Mouse (Mus musculus) B cell, adult (primary cell): Measurements from ENCODE around the gene Podxl. TPM values are rescaled to one million over a fixed set of nuclear protein-coding genes. Genes with fewer than 3 reads are reported as not detected.

Experiments
- total RNA-seq: library from RNA; stranded (reverse); gene quantifications from 4 replicates; pipeline ENCODE4 v1.2.4, GENCODE M21; 2023; ENCODE audit not compliant: inconsistent age

The Podxl gene
- 0.09 TPM in 2 of 4 replicates, not detected in the others for total RNA-seq

DNA sequence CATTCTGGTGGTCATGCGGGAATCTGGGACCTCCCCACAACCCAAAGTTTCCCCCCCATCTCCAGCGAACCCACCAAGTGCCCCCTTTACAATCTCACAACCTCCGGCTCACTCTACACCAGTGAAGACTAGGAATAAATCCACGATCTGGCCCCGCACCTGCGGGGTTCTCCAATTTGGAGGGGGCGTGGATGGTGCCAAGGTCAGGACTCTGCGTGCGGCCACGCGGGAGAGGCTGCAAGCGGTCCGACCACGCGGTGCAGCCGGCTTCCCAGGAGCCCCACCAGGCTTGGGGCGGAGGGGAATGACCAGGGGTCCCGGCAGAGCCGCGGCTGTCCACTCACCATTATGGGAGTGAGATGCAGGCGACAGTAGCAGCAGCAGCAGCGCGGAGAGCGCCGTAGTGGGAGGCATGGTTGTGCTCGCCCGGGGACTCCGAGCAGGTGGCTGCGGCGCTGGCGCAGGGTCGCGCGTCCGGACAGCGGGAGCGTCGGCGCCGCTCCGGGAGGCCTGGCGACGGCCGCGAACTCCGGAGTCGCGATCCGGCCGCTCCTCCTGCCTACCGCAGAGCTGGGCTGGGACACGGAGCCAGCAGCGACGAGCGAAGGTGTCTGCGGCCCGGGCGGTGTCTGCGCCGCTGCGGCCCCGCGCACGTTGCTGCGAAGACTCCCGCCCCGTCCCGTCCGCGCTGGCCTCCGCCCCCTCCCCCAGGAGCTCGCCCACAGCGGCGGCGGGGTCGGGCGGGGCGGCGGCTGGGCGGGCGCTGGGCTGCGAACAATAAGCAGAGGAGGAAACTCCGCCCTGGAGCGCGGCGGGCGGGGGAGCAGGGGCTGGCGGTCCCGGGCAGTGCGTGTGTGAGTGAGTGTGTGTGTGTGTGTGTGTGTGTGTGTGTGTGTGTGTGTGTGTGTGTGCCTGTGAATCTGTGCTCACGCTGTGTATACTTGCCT is at the start of gene Podxl:
Podxl (minus strand) TSS at position 747 of the 947 bp plus-strand sequence.

Other genes with a start within 250 kb of the Podxl start
- 122 to 153 TPM (median 137 TPM) in 4 replicates for gene Mkln1, start 165.2 kb downstream of the Podxl start, total RNA-seq